Mouse (Mus musculus) G1E (cell line): ENCODE data around the gene Anapc2.

Experiments used
- CTCF ChIP-seq: IDR thresholded peaks from 2 replicates; pipeline ENCODE4 v1.5.1; 2012; ENCODE audit warnings: low read depth, low read length, inconsistent platforms, mixed read lengths
- GATA1 ChIP-seq: IDR thresholded peaks from 2 replicates; pipeline ENCODE4 v1.6.1; 2012; ENCODE audit warnings: borderline replicate concordance, low read length, inconsistent platforms, mixed read lengths
- POLR2AphosphoS5 ChIP-seq: IDR thresholded peaks from 2 replicates; pipeline ENCODE4 v1.6.1; 2012; ENCODE audit warnings: low read depth, low read length, inconsistent platforms; ENCODE audit not compliant: insufficient replicate concordance

GRCm38 (mm10) chr2:25292054-25292544 lies 19.8 kb downstream of the Anapc2 start:
- TF ChIP-seq CTCF (no peak), GATA1 (no peak), POLR2AphosphoS5 (no peak)
